Mouse (Mus musculus): Measurements from ENCODE around the gene Mettl24.
"Not testable (repeated sequence)": the region's sequence is repeated elsewhere in the genome, so short reads cannot be mapped to it uniquely, and the experiment has no call there.

The Mettl24 gene

GRCm38 (mm10) chr10:40740696-40741095, 57.6 kb downstream of the Mettl24 start:
- no peak for DNase-seq

GRCm38 (mm10) chr10:40750293-40751047, 67.4 kb downstream of the Mettl24 start:
- DNase-seq: no peak

GRCm38 (mm10) chr10:40751157-40751556, 68.1 kb downstream of the Mettl24 start:
- no peak for DNase-seq

GRCm38 (mm10) chr10:40753036-40753435, 70.0 kb downstream of the Mettl24 start:
- peak; percentile 45 to 59 for DNase-seq

GRCm38 (mm10) chr10:40758171-40759010, 75.3 kb downstream of the Mettl24 start:
- no peak for DNase-seq

- DNase-seq: not testable (repeated sequence)
Measured at GRCm38 (mm10) chr10:40759391-40760194, 76.5 kb downstream of the Mettl24 start.

GRCm38 (mm10) chr10:40760195-40761009, 77.3 kb downstream of the Mettl24 start:
- no peak for DNase-seq

- DNase-seq: no peak
Measured at GRCm38 (mm10) chr10:40761010-40761752, 78.1 kb downstream of the Mettl24 start.

- DNase-seq: peak in 1 of 2 experiments; percentile 10
Measured at GRCm38 (mm10) chr10:40762624-40763023, 79.5 kb downstream of the Mettl24 start.

GRCm38 (mm10) chr10:40763084-40763720, 80.1 kb downstream of the Mettl24 start:
- no peak for DNase-seq

- DNase-seq: no peak
Measured at GRCm38 (mm10) chr10:40772266-40772665, 89.2 kb downstream of the Mettl24 start.

GRCm38 (mm10) chr10:40775151-40775550, 92.1 kb downstream of the Mettl24 start:
- DNase-seq: no peak

GRCm38 (mm10) chr10:40775655-40776054, 92.6 kb downstream of the Mettl24 start:
- DNase-seq: no peak

- DNase-seq: no peak
Measured at GRCm38 (mm10) chr10:40777171-40777570, 94.1 kb downstream of the Mettl24 start.

GRCm38 (mm10) chr10:40778472-40778871, 95.4 kb downstream of the Mettl24 start:
- no peak for DNase-seq

- DNase-seq: no peak
Measured at GRCm38 (mm10) chr10:40790406-40790805, 107.3 kb downstream of the Mettl24 start.

- DNase-seq: no peak
Measured at GRCm38 (mm10) chr10:40792115-40792514, 109.0 kb downstream of the Mettl24 start.

- DNase-seq: no peak
Measured at GRCm38 (mm10) chr10:40805221-40805620, 122.1 kb downstream of the Mettl24 start.

GRCm38 (mm10) chr10:40806221-40806620, 123.1 kb downstream of the Mettl24 start:
- no peak for DNase-seq

GRCm38 (mm10) chr10:40809411-40809910, 126.4 kb downstream of the Mettl24 start:
- not testable (repeated sequence) for DNase-seq

GRCm38 (mm10) chr10:40813627-40814026, 130.5 kb downstream of the Mettl24 start:
- no peak for DNase-seq

Measured in cerebellum, postnatal 10 days (tissue).